Mouse (Mus musculus) left cerebral cortex, adult 18-20 months (tissue): Measurements from ENCODE around the gene Cct6b. TPM values are rescaled to one million over a fixed set of nuclear protein-coding genes. Genes with fewer than 3 reads are reported as not detected.
"Not testable (repeated sequence)": the region's sequence is repeated elsewhere in the genome, so short reads cannot be mapped to it uniquely, and the experiment has no call there.

Source experiments
- DNase-seq, 2 experiments: peaks; one replicate each; pipeline ENCODE4 v3.0.0; 2021 to 2022; ENCODE audit warnings: low spot score in 2 of 2, mixed read lengths in 1 of 2
- total RNA-seq, 2 experiments: library from RNA; stranded (reverse); gene quantifications; 2 replicates each; pipeline ENCODE4 v1.2.3; 2021

The Cct6b gene
- total RNA-seq, 2 experiments from 2014 or later = 0.21 to 0.26 TPM

DNA sequence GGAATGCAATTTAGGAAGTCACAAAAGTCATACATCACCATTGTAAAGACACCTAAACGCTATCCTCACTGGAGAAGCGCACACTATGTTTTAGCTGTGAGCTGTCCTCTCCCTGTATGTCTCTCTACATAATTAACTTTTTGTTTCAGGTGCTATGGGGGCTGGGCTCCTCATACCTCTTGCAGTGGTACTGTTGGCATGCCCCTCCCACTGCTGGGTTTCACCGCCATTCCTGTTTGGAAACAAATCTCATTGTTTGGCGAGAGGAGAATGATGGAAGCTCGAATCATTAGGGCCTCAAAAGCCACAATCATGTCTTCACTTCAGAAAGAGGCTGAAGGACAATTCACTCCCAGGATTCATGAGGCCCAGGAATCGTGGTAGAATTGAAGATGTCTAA lies 59.0 kb downstream of the Cct6b start:
- DNase-seq = no peak

DNA sequence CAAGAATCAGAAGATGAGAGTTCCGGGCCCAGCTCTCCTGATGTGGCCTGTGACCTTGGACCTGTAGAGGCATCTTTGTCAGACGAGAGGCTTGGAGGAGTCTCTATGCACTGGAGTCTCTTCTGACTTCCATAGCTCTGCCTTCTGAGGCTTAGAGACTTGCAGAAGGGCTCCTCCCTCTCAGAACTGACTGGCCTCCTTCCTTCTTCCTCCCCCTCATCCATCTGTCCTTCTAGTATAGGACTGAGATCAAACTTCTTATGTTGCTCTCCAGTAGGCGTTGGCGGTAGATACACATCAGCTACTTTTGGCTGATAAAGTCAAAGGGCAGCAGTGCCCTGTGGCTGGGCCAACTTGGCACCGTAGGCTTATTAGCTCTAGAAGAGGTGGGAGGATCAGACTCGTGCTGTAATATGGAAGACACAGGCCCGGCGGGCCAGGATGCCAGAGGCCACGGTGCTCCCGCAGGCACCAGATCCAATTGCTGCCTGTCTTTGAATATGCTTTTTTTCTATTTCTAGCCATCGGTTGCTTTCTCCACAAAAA lies 64.2 kb downstream of the Cct6b start:
- DNase-seq = peak in 1 of 2 experiments; percentile 13

DNA sequence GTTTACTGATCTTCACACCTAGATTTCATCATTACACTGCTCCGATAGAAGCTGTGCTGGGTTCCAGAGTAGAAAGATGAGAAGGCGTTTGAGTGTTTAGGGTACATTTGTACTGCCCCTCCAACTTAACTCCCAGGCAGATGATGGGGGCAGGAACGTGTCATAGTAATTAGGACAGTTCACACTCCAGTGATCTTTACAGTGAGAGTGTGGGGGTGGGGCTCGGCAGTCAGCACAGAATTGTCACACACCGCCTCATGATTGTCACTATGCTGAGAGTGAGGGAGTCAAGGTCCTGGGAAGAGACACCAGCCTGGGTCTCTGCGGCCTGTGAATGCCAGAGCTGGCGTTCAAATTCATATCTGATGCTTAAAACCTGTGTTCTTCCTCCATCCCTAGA lies 68.2 kb downstream of the Cct6b start:
- DNase-seq = no peak

DNA sequence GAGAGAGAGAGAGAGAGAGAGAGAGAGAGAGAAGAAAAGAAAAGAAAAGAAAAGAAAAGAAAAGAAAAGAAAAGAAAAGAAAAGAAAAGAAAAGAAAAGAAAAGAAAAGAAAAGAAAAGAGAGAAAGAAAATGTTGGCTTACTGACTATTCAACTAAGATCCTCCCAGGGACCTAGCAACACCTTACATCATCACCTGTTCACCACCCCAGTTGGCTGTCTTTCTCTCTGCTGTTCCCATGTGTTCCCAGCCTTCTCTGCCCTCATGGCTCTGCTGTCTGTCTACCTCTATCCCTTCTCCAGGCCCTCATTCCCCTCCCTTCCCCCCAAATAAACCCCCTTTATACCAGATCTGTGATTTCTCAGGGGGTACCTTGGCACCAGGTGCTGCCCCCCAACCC lies 69.2 kb downstream of the Cct6b start:
- not testable (repeated sequence) for DNase-seq

DNA sequence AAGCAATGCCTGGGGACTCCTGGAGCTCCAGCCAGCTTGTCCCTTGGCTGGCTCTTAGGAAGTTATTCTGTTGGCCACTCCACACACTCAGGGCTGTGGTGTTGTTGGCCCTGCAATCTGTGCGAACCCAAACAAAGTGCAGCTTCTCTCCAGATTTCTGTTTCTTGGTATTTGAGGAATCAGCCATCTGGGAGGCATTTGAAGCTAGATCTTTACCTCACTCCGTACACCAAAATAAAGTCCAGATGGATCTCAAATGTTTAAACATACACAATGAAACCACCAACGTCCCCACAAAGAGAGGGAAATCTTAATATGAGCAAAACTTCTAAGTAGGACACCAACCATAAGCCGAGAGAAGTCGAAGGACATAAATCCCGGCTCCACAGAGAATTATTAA lies 71.5 kb downstream of the Cct6b start:
- DNase-seq = peak in 1 of 2 experiments; percentile 13

DNA sequence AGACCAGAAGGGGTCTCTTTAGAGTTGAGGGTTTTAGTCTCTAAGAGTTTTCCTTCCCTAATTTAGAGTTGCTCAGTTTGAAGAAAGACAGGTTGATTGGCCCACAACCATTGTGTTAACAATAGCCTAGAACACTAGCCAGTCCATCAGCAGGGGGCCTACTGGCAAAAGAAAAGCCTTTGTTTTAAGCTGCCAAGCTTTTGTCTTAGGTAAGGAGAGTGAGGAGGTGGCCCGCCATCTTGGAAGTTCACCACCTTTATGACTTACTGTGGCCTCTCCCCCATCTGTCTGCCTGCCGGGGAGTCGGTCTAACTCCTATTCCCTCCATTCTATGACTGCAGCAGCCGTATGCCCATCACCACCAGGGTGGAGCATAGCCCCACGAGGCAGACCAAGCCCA lies 73.6 kb downstream of the Cct6b start:
- no peak for DNase-seq

DNA sequence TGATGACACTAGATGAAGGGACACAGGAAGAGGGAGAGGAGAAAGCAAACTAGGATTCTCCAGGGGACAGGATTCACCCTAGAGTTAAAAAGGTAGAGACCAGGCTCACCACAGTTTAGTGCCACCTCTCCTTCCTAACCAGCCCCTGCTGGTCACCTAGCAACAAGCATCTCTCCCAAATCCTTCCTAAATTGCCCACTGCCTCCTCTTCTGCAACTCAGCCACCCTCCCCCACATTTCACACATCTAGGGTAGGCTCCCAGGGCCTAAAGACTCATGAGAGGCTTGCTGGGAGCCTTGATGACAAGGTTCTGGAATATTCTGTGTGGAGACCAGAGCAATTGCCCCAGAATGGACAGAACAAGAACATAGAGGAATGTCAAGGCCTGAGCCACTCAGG lies 76.5 kb downstream of the Cct6b start:
- peak in 1 of 2 experiments; percentile 19 for DNase-seq

DNA sequence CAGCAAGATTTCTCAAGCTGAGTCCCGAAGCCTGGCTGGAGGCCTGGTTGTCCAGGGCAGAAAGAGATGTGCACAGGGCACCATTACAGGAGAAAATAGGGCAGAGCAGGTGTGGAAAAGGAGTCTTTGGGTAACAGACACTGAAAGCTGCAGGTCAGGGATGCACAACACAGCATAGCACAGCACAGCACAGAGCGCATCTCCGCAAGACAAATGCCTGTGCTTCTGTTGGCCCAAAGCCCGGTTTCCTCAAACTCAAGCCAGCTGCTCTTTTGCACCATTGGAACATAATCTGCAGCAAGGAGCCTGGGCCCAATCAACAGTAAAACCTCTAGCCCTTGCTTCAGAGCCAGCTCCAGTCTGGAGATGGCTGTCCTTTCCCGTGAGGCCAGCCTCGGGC lies 79.4 kb downstream of the Cct6b start:
- peak; percentile 61 to 77 for DNase-seq

DNA sequence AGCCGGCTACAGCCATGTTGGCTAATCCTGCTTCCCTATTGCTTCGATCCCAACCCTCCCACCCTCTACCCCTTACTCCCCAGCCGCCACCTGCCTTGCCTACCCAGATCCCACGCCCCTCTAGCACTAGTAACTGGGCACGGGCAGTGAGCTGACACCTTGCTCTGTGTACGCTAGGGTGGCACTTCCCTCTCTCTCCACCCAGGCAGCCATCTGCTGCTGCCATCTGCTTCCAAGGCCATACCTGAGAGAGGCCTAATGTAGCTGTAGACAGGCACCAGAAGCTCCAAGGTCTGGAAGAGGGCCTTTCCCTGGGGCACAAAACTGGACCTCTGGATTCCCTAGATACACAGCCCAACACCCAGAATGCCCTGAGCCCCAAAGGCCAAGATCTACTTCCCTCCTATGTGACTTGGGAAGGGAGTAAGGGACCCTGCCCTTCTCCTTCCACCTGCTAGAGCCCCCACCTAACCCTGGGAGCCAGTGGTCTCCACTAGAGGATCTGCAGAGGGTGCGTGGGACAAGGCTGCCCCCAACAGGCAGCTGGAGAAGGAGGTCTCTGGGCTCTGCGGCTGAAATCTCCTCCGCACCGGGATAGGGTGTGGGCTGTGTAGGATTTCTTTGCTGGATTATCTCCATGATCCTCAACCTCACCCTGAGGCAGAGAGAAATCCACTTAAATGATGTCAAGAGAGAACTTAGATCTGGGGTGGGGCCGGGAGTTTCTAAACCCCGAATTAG lies 80.2 kb downstream of the Cct6b start:
- peak; percentile 41 to 43 for DNase-seq

DNA sequence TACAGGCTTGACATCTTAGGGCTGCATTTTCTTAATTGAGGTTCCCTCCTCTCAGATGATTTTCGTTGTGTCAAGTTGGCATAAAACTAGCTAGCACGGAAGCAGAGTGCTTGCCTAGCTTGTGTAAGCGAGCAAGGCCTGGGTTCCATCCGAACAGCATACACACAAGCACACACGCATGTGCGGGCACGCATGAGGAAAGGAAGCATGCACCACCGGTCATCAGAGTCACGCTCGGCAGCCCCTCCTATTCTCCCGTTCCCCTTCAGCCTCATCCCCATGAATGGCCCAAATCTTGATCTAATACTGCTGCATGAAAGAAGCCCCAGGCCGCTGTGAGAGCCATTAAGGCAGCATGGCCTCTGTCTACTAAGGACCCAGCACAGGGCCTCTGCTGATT lies 85.6 kb downstream of the Cct6b start:
- no peak for DNase-seq

Other genes with a start within 250 kb of the Cct6b start
- 10 to 100 TPM; 15.3 to 18.0 TPM for gene Zfp830, start within 50 bp of the Cct6b start, total RNA-seq
- gene Lig3, start 16.8 kb upstream of the Cct6b start, total RNA-seq = 10 to 100 TPM; 21.0 to 21.1 TPM
- gene Rffl, start 106.9 kb upstream of the Cct6b start, total RNA-seq = 10 to 100 TPM; 11.1 to 11.2 TPM
- gene Rad51d, start 126.3 kb upstream of the Cct6b start, total RNA-seq = 10 to 100 TPM; 17.5 to 21.0 TPM
- not detected for gene Fndc8, start 127.8 kb upstream of the Cct6b start, total RNA-seq
- gene Nle1, start 144.1 kb upstream of the Cct6b start, total RNA-seq = 10 to 100 TPM; 37.2 to 41.6 TPM
- 1 to 10 TPM in 1 of 2 experiments, under 1 TPM in 1; 1.00 to 1.5 TPM for gene Unc45b, start 146.2 kb upstream of the Cct6b start, total RNA-seq
- gene Slfn5, start 187.0 kb upstream of the Cct6b start, total RNA-seq = 1 to 10 TPM; 2.4 to 4.2 TPM
- gene Slfn9, start 227.5 kb upstream of the Cct6b start, total RNA-seq = under 1 TPM; 0.21 to 0.28 TPM